Mouse (Mus musculus): ENCODE measurements at regions not wholly inside any gene's neighbourhood (a gene's known extent, or its start where the extent isn't known, plus 50 kb on each side); places are given as distances from the start of the nearest gene placed in this dataset.

GRCm38 (mm10) chr14:48900201-48900600, 165.7 kb upstream of the Ap5m1 start:
- Histone ChIP-seq H3K9me3 (ENCODE audit: control insufficient read depth, low read length) (no peaks in the 10 kb centered on the region), H3K27ac (ENCODE audit: low read depth, low read length) (no peak overlapping the region), H3K9ac (replicated peaks; ENCODE audit: low read depth, low read length) (no peak overlapping the region), H3K4me2 (ENCODE audit: low read depth, low read length) (no peak overlapping the region), H3K36me3 (ENCODE audit: control insufficient read depth, insufficient read depth, low read length) (no peaks in the 10 kb centered on the region), H3K4me1 (ENCODE audit: control insufficient read depth, insufficient read depth, low read length) (no peaks in the 10 kb centered on the region; the same call in 1 of the 2 replicates), H3K4me3 (ENCODE audit: low read depth, low read length) (no peak overlapping the region), H3K27me3 (ENCODE audit: control insufficient read depth, insufficient read depth, low read length) (no peaks in the 10 kb centered on the region)
- ATAC-seq (ENCODE audit: low read depth): no peak
- 100% methylated on average over 1 of the region's 1 CpGs for WGBS

GRCm38 (mm10) chr14:48897140-48897539, 168.8 kb upstream of the Ap5m1 start:
- no peak overlapping the region for H3K4me3 ChIP-seq (ENCODE audit: low read depth, low read length)
- no peak overlapping the region for H3K9ac ChIP-seq (replicated peaks; ENCODE audit: low read depth, low read length)
- 94% methylated on average over 5 of the region's 5 CpGs for WGBS
- H3K9me3 ChIP-seq (ENCODE audit: control insufficient read depth, low read length): no peaks in the 10 kb centered on the region
- H3K27ac ChIP-seq (ENCODE audit: low read depth, low read length): no peak overlapping the region
- H3K27me3 ChIP-seq (ENCODE audit: control insufficient read depth, insufficient read depth, low read length): no peaks in the 10 kb centered on the region
- H3K36me3 ChIP-seq (ENCODE audit: control insufficient read depth, insufficient read depth, low read length): no peaks in the 10 kb centered on the region
- no peak for ATAC-seq (ENCODE audit: low read depth)
- H3K4me2 ChIP-seq (ENCODE audit: low read depth, low read length): no peak overlapping the region
- H3K4me1 ChIP-seq (ENCODE audit: control insufficient read depth, insufficient read depth, low read length): no peaks in the 10 kb centered on the region

DNA sequence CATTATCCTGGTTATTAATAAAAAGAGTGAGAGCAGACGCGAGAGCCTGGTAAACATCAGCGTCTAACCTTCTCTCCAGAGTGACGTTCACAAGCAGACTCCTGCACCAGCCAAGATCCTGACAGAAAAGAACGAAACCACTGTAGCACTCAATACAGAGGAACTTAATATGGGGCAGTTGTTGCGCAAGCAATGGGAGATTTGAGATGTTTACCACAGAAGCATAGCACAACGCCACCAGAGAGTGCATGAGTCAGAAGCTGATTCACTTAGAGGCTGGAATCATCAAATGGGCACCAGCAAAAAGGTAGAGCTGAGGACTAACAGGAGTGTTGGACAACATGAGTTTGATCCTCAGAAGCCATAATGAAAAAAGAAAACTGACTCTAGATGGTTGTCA, 169.7 kb upstream of the Ap5m1 start:
- no peaks in the 10 kb centered on the region for H3K36me3 ChIP-seq (ENCODE audit: control insufficient read depth, insufficient read depth, low read length)
- no peaks in the 10 kb centered on the region for H3K27me3 ChIP-seq (ENCODE audit: control insufficient read depth, insufficient read depth, low read length)
- no peak overlapping the region for H3K4me3 ChIP-seq (ENCODE audit: low read depth, low read length)
- H3K9ac ChIP-seq (replicated peaks; ENCODE audit: low read depth, low read length): no peak overlapping the region
- no peak overlapping the region for H3K4me2 ChIP-seq (ENCODE audit: low read depth, low read length)
- no peaks in the 10 kb centered on the region for H3K4me1 ChIP-seq (ENCODE audit: control insufficient read depth, insufficient read depth, low read length)
- WGBS: 93% methylated on average over 7 of the region's 7 CpGs
- no peak overlapping the region for H3K27ac ChIP-seq (ENCODE audit: low read depth, low read length)
- H3K9me3 ChIP-seq (ENCODE audit: control insufficient read depth, low read length): no peaks in the 10 kb centered on the region
- ATAC-seq (ENCODE audit: low read depth): no peak

DNA sequence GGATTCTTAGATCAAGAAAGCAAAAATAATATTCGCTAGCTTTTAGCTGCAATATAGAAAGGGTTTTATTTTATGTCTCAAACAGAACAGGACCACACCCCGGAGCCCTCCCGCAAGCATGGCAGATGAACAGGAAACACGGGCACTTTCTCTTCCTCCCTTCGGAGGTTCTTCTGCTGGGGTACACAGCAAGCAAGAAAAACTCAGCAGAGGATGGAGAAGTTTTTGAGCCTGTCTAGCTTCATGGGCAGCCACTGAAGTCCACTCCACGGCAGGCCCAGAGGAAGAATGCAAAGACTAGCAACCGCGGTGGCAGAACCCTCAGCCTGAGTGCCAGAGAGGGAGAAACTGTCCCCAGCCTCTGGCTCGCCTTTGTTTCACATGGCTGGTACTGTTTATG, 174.7 kb upstream of the Ap5m1 start:
- Histone ChIP-seq H3K27me3 (ENCODE audit: control insufficient read depth, insufficient read depth, low read length) (no peaks in the 10 kb centered on the region), H3K4me2 (ENCODE audit: low read depth, low read length) (no peak overlapping the region), H3K4me3 (ENCODE audit: low read depth, low read length) (no peak overlapping the region), H3K36me3 (ENCODE audit: control insufficient read depth, insufficient read depth, low read length) (no peaks in the 10 kb centered on the region), H3K27ac (ENCODE audit: low read depth, low read length) (no peak overlapping the region), H3K9me3 (ENCODE audit: control insufficient read depth, low read length) (no peaks in the 10 kb centered on the region), H3K4me1 (ENCODE audit: control insufficient read depth, insufficient read depth, low read length) (no peaks in the 10 kb centered on the region), H3K9ac (replicated peaks; ENCODE audit: low read depth, low read length) (no peak overlapping the region)
- 70% methylated on average over 9 of the region's 9 CpGs for WGBS
- no peak for ATAC-seq (ENCODE audit: low read depth)

DNA sequence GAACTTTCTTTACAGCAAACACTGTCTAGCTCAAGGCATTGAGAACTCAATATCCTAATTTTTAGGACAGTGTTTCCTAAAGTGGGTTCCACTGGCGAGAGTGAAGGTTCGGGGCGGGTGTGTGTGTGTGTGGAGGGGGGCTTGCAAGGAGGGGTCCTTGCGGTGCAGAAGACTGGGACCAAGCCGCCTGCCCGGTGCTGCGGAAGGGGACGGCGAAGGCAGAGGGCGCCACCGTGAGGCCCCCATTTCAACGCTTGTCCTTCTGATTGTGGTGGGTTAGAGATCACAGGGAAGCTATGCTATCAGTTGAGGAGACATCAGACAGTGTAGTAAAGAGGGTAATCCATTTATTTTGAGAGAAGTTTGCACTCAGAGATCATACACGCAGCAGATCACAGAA, 176.9 kb upstream of the Ap5m1 start:
- Histone ChIP-seq H3K4me3 (ENCODE audit: low read depth, low read length) (no peak overlapping the region), H3K4me1 (ENCODE audit: control insufficient read depth, insufficient read depth, low read length) (no peaks in the 10 kb centered on the region), H3K27me3 (ENCODE audit: control insufficient read depth, insufficient read depth, low read length) (no peaks in the 10 kb centered on the region), H3K36me3 (ENCODE audit: control insufficient read depth, insufficient read depth, low read length) (no peaks in the 10 kb centered on the region), H3K27ac (ENCODE audit: low read depth, low read length) (no peak overlapping the region), H3K4me2 (ENCODE audit: low read depth, low read length) (no peak overlapping the region), H3K9ac (replicated peaks; ENCODE audit: low read depth, low read length) (no peak overlapping the region), H3K9me3 (ENCODE audit: control insufficient read depth, low read length) (no peaks in the 10 kb centered on the region)
- WGBS: 3% methylated on average over 13 of the region's 13 CpGs
- peak; percentile 54; the same call in 1 of the 2 replicates for ATAC-seq (ENCODE audit: low read depth)

GRCm38 (mm10) chr14:48880041-48880440, 185.9 kb upstream of the Ap5m1 start:
- no peak overlapping the region for H3K4me3 ChIP-seq (ENCODE audit: low read depth, low read length)
- no peaks in the 10 kb centered on the region for H3K36me3 ChIP-seq (ENCODE audit: control insufficient read depth, insufficient read depth, low read length)
- no peaks in the 10 kb centered on the region for H3K27me3 ChIP-seq (ENCODE audit: control insufficient read depth, insufficient read depth, low read length)
- H3K27ac ChIP-seq (ENCODE audit: low read depth, low read length): no peak overlapping the region
- ATAC-seq (ENCODE audit: low read depth): no peak
- H3K4me1 ChIP-seq (ENCODE audit: control insufficient read depth, insufficient read depth, low read length): no peaks in the 10 kb centered on the region
- no peak overlapping the region for H3K9ac ChIP-seq (replicated peaks; ENCODE audit: low read depth, low read length)
- 30% methylated on average over 6 of the region's 6 CpGs for WGBS
- H3K9me3 ChIP-seq (ENCODE audit: control insufficient read depth, low read length): no peaks in the 10 kb centered on the region
- no peak overlapping the region for H3K4me2 ChIP-seq (ENCODE audit: low read depth, low read length)

DNA sequence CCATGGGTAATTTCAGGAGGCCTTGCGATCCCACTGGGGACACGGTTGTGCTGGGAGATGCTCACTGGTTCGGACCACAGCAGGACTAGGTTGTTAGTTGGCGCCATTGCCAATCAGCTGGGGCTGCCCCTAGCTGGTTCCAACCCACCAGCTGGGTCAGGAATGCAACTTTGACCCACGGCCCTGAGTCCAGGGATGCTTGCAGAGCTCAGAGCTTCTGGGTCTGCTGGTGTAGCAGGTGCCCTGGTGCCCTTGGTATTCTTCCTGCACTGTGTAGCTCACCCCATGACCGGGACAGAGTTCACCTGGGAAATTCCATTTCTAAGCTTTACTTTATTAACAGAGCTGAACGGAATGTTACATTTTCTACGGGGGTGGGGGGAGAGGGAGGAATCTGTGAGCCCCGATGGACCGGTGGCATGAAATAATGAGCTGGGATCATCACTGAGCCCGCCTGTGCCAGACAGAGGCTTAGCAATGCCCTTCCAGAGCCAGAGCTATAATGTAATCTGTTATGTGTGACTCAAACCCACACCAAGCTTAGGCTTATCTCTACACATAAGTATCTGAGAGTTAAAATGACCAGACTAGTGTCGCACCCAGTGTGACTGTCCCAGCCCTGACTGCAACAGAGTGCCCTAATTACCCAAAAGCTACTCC, 187.8 kb upstream of the Ap5m1 start:
- 93% methylated on average over 12 of the region's 12 CpGs for WGBS
- ATAC-seq (ENCODE audit: low read depth): no peak
- Histone ChIP-seq H3K36me3 (ENCODE audit: control insufficient read depth, insufficient read depth, low read length) (no peaks in the 10 kb centered on the region), H3K4me1 (ENCODE audit: control insufficient read depth, insufficient read depth, low read length) (no peaks in the 10 kb centered on the region), H3K4me2 (ENCODE audit: low read depth, low read length) (no peak overlapping the region), H3K27me3 (ENCODE audit: control insufficient read depth, insufficient read depth, low read length) (no peaks in the 10 kb centered on the region), H3K9me3 (ENCODE audit: control insufficient read depth, low read length) (no peaks in the 10 kb centered on the region), H3K4me3 (ENCODE audit: low read depth, low read length) (no peak overlapping the region), H3K9ac (replicated peaks; ENCODE audit: low read depth, low read length) (no peak overlapping the region), H3K27ac (ENCODE audit: low read depth, low read length) (no peak overlapping the region)

- 80% methylated on average over 3 of the region's 3 CpGs for WGBS
- Histone ChIP-seq H3K4me3 (ENCODE audit: low read depth, low read length) (no peak overlapping the region), H3K27ac (ENCODE audit: low read depth, low read length) (no peak overlapping the region), H3K27me3 (ENCODE audit: control insufficient read depth, insufficient read depth, low read length) (no peaks in the 10 kb centered on the region), H3K36me3 (ENCODE audit: control insufficient read depth, insufficient read depth, low read length) (no peaks in the 10 kb centered on the region), H3K4me1 (ENCODE audit: control insufficient read depth, insufficient read depth, low read length) (no peaks in the 10 kb centered on the region), H3K9ac (replicated peaks; ENCODE audit: low read depth, low read length) (no peak overlapping the region), H3K4me2 (ENCODE audit: low read depth, low read length) (no peak overlapping the region), H3K9me3 (ENCODE audit: control insufficient read depth, low read length) (no peaks in the 10 kb centered on the region)
- no peak for ATAC-seq (ENCODE audit: low read depth)
Measured at GRCm38 (mm10) chr14:48871313-48871712, 194.6 kb upstream of the Ap5m1 start.

GRCm38 (mm10) chr14:48869956-48870355, 195.9 kb upstream of the Ap5m1 start:
- no peaks in the 10 kb centered on the region for H3K27me3 ChIP-seq (ENCODE audit: control insufficient read depth, insufficient read depth, low read length)
- no peak overlapping the region for H3K9ac ChIP-seq (replicated peaks; ENCODE audit: low read depth, low read length)
- no peaks in the 10 kb centered on the region for H3K9me3 ChIP-seq (ENCODE audit: control insufficient read depth, low read length)
- no peak overlapping the region for H3K4me3 ChIP-seq (ENCODE audit: low read depth, low read length)
- no peaks in the 10 kb centered on the region for H3K36me3 ChIP-seq (ENCODE audit: control insufficient read depth, insufficient read depth, low read length)
- ATAC-seq (ENCODE audit: low read depth): no peak
- H3K4me1 ChIP-seq (ENCODE audit: control insufficient read depth, insufficient read depth, low read length): no peaks in the 10 kb centered on the region
- H3K4me2 ChIP-seq (ENCODE audit: low read depth, low read length): no peak overlapping the region
- 75% methylated on average over 10 of the region's 10 CpGs for WGBS
- H3K27ac ChIP-seq (ENCODE audit: low read depth, low read length): no peak overlapping the region

Data from neural tube, embryonic 14.5 days (tissue).